Mouse (Mus musculus): ENCODE results near the gene Pex19. TPM values are rescaled to one million over a fixed set of nuclear protein-coding genes. Genes with fewer than 3 reads are reported as not detected.

Pex19 gene
- polyA plus RNA-seq, 1 experiment from 2014 or later, result 185 TPM

DNA sequence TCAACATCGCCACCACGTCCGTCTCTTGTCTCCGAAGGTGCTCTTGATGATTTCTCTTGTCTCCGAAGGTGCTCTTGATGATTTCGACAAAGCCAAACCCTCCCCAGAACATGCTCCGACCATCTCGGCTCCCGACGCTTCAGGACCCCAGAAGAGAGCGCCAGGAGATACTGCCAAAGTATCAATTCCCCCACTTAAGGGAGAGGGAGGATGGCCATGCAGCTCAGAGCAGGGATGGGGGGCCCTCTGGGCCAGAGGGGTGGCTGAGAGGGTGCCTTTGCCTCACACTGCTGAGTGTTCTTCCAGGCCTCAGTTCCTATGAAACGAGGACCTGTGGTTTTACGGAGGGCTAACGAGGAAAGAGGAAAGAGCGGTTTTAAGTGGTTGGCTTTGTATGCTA, 2.0 kb downstream of the Pex19 start:
- Histone ChIP-seq H3K4me1 (ENCODE audit: control insufficient read depth, insufficient read depth, low read length) (peaks cover 5% of the 10 kb centered on the region), H3K9ac (ENCODE audit: low read length) (no peak overlapping the region), H3K36me3 (ENCODE audit: control insufficient read depth, insufficient read depth, low read length) (peaks cover 25% of the 10 kb centered on the region), H3K27ac (ENCODE audit: low read depth, low read length) (no peak overlapping the region), H3K27me3 (ENCODE audit: control insufficient read depth, insufficient read depth, low read length) (no peaks in the 10 kb centered on the region), H3K4me3 (ENCODE audit: low read depth, low read length) (no peak overlapping the region), H3K9me3 (ENCODE audit: control insufficient read depth, low read length) (no peaks in the 10 kb centered on the region), H3K4me2 (ENCODE audit: low read depth) (no peak overlapping the region)
- DNase-seq (ENCODE audit: low spot score) (no peak), ATAC-seq (ENCODE audit: insufficient read depth, low FRiP score, low TSS enrichment) (no peak)
- WGBS, result 95% methylated on average over 15 of the region's 15 CpGs

DNA sequence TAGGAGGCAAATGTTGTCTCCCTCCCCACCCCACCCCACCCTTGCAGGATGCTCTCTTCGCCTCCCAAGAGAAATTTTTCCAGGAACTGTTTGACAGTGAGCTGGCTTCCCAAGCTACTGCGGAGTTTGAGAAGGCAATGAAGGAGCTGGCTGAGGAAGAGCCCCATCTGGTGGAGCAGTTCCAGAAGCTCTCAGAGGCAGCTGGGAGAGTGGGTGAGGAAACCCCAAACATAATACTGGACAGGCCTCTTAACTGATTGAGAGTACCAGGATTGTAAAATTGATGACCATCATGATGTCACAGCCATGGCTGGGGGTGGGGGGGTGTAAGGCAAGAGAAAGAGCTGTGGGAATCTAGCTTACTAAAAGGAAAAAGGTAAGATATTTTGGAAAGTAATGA, 2.6 kb downstream of the Pex19 start:
- H3K27me3 ChIP-seq (ENCODE audit: control insufficient read depth, insufficient read depth, low read length), result no peaks in the 10 kb centered on the region
- H3K4me2 ChIP-seq (ENCODE audit: low read depth), result no peak overlapping the region
- 74% methylated on average over 2 of the region's 2 CpGs for WGBS
- ATAC-seq (ENCODE audit: insufficient read depth, low FRiP score, low TSS enrichment) (no peak), DNase-seq (ENCODE audit: low spot score) (peak; percentile 25)
- peaks cover 5% of the 10 kb centered on the region for H3K4me1 ChIP-seq (ENCODE audit: control insufficient read depth, insufficient read depth, low read length)
- no peak overlapping the region for H3K4me3 ChIP-seq (ENCODE audit: low read depth, low read length)
- H3K9me3 ChIP-seq (ENCODE audit: control insufficient read depth, low read length), result no peaks in the 10 kb centered on the region
- H3K27ac ChIP-seq (ENCODE audit: low read depth, low read length), result no peak overlapping the region
- H3K36me3 ChIP-seq (ENCODE audit: control insufficient read depth, insufficient read depth, low read length), result peaks cover 27% of the 10 kb centered on the region
- no peak overlapping the region for H3K9ac ChIP-seq (ENCODE audit: low read length)

DNA sequence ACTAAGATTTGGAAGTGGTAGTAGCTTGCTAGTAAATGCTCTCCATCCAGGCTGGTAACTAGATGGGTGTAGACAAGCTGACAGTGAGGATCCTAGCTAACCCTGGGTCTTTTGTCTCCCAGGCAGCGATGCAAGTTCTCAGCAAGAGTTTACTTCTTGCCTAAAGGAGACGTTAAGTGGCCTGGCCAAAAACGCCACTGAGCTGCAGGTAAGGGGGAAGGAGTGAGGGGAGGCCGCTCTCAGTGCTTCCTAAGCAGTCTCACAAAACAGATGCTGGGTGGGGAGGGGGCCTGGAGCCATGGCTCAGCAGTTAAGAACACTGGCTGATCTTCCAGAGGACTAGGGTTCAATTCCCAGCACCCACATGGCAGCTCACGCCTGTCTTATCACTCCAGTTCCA, 3.2 kb downstream of the Pex19 start:
- DNase-seq (ENCODE audit: low spot score), result no peak

DNA sequence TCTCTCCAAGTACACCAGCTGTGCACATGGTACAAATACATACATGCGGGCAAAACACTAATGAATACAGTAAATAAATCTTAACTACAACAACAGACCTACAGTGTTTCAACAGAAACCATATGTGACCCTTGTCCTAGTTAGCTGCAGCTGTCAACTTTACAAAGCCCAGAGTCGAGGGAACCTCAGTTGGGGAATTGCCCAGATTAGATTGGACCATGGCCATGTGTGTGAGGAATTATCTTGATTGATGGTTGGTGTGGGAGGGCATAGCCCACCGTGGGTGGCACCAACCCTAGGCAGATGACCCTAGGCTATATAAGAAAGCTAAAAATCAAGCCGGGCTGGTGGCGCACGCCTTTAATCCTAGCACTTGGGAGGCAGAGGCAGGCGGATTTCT, 5.8 kb downstream of the Pex19 start:
- no peak overlapping the region for H3K4me2 ChIP-seq (ENCODE audit: low read depth)
- ATAC-seq (ENCODE audit: insufficient read depth, low FRiP score, low TSS enrichment) (no peak), DNase-seq (ENCODE audit: low spot score) (no peak)
- H3K9me3 ChIP-seq (ENCODE audit: control insufficient read depth, low read length), result no peaks in the 10 kb centered on the region
- 86% methylated on average over 7 of the region's 7 CpGs for WGBS
- no peak overlapping the region for H3K9ac ChIP-seq (ENCODE audit: low read length)
- H3K36me3 ChIP-seq (ENCODE audit: control insufficient read depth, insufficient read depth, low read length), result peaks cover 35% of the 10 kb centered on the region
- H3K27ac ChIP-seq (ENCODE audit: low read depth, low read length), result no peak overlapping the region
- H3K4me1 ChIP-seq (ENCODE audit: control insufficient read depth, insufficient read depth, low read length), result peaks cover 5% of the 10 kb centered on the region
- no peak overlapping the region for H3K4me3 ChIP-seq (ENCODE audit: low read depth, low read length)
- H3K27me3 ChIP-seq (ENCODE audit: control insufficient read depth, insufficient read depth, low read length), result no peaks in the 10 kb centered on the region

More for the DNA sequence above, 3.2 kb downstream of the Pex19 start:
- Histone ChIP-seq H3K9ac (ENCODE audit: low read length) (no peak overlapping the region), H3K4me1 (ENCODE audit: control insufficient read depth, insufficient read depth, low read length) (peaks cover 5% of the 10 kb centered on the region), H3K27ac (ENCODE audit: low read depth, low read length) (no peak overlapping the region), H3K36me3 (ENCODE audit: control insufficient read depth, insufficient read depth, low read length) (peaks cover 32% of the 10 kb centered on the region), H3K4me2 (ENCODE audit: low read depth) (no peak overlapping the region), H3K9me3 (ENCODE audit: control insufficient read depth, low read length) (no peaks in the 10 kb centered on the region), H3K27me3 (ENCODE audit: control insufficient read depth, insufficient read depth, low read length) (no peaks in the 10 kb centered on the region), H3K4me3 (ENCODE audit: low read depth, low read length) (no peak overlapping the region)
- WGBS, result 95% methylated on average over 5 of the region's 5 CpGs
- no peak for ATAC-seq (ENCODE audit: insufficient read depth, low FRiP score, low TSS enrichment)

DNA sequence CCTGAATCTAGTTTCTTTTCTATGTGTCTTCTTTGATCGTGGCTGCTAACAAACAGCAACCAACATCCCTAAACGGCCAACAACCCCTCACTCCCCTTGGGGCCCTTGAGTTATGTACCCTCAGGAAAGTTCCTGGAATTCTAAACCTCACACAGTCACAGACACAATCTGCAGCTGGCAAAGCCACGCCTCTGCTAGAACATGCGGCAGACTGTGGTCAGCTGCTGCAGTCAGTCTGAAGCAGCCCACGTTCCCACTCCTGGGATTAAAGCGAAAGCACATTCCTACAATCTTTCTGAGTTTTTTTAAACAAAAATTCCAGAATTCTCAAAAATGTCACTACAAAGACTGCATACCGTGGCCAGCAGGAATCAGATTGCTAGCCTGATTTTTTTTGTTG, 7.0 kb downstream of the Pex19 start:
- DNase-seq (ENCODE audit: low spot score), result no peak
- no peak overlapping the region for H3K4me2 ChIP-seq (ENCODE audit: low read depth)
- 89% methylated on average over 7 of the region's 7 CpGs for WGBS
- no peaks in the 10 kb centered on the region for H3K27me3 ChIP-seq (ENCODE audit: control insufficient read depth, insufficient read depth, low read length)
- no peak overlapping the region for H3K9ac ChIP-seq (ENCODE audit: low read length)
- H3K36me3 ChIP-seq (ENCODE audit: control insufficient read depth, insufficient read depth, low read length), result peaks cover 35% of the 10 kb centered on the region
- no peaks in the 10 kb centered on the region for H3K4me1 ChIP-seq (ENCODE audit: control insufficient read depth, insufficient read depth, low read length)
- H3K27ac ChIP-seq (ENCODE audit: low read depth, low read length), result no peak overlapping the region
- H3K9me3 ChIP-seq (ENCODE audit: control insufficient read depth, low read length), result no peaks in the 10 kb centered on the region
- ATAC-seq (ENCODE audit: insufficient read depth, low FRiP score, low TSS enrichment), result no peak
- H3K4me3 ChIP-seq (ENCODE audit: low read depth, low read length), result no peak overlapping the region

DNA sequence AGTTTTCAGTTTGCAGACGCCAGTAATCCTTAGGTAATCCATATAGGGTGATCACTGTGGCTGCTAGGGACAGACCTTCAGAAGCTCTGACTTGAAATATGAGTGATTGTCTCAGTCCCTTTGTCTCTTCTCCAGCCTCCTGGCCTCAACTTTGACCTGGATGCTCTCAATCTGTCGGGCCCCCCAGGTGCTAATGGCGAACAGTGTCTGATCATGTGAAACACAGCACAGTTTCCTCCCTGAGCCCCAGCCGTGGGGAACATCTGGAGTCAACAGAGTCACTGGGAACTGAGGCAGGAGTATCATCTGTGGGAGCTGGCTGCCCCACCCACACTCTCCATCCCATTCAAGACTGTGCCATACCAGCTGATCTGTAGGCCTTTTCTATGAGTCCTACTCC, 7.5 kb downstream of the Pex19 start:
- H3K4me3 ChIP-seq (ENCODE audit: low read depth, low read length), result no peak overlapping the region
- H3K27ac ChIP-seq (ENCODE audit: low read depth, low read length), result no peak overlapping the region
- 84% methylated on average over 4 of the region's 4 CpGs for WGBS
- no peaks in the 10 kb centered on the region for H3K4me1 ChIP-seq (ENCODE audit: control insufficient read depth, insufficient read depth, low read length)
- H3K4me2 ChIP-seq (ENCODE audit: low read depth), result no peak overlapping the region
- no peak overlapping the region for H3K9ac ChIP-seq (ENCODE audit: low read length)
- no peaks in the 10 kb centered on the region for H3K9me3 ChIP-seq (ENCODE audit: control insufficient read depth, low read length)
- ATAC-seq (ENCODE audit: insufficient read depth, low FRiP score, low TSS enrichment) (no peak), DNase-seq (ENCODE audit: low spot score) (no peak)
- no peaks in the 10 kb centered on the region for H3K27me3 ChIP-seq (ENCODE audit: control insufficient read depth, insufficient read depth, low read length)
- peaks cover 35% of the 10 kb centered on the region for H3K36me3 ChIP-seq (ENCODE audit: control insufficient read depth, insufficient read depth, low read length)

DNA sequence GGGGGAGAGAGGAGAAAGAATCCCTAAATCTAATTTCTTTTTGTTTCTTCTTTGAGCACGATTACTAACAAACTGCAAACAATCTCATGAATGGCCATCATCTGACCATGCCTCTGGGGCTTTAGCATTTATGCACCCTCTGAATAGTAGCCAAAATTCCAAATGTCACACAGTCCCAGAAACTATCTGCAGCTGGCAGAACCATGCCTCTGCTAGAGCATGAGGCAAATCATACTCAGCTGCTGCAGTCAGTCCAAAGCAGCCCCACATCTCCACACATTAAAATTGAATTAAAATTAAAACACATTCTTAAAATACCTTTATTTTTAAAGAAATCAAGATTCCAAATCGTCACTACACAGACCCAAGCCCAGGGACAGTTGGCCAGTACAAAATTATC, 13.6 kb downstream of the Pex19 start:
- ATAC-seq (ENCODE audit: insufficient read depth, low FRiP score, low TSS enrichment) (no peak), DNase-seq (ENCODE audit: low spot score) (no peak)
- H3K27ac ChIP-seq (ENCODE audit: low read depth, low read length), result no peak overlapping the region
- no peaks in the 10 kb centered on the region for H3K4me1 ChIP-seq (ENCODE audit: control insufficient read depth, insufficient read depth, low read length)
- H3K4me2 ChIP-seq (ENCODE audit: low read depth), result no peak overlapping the region
- 93% methylated on average over 2 of the region's 2 CpGs for WGBS
- no peak overlapping the region for H3K4me3 ChIP-seq (ENCODE audit: low read depth, low read length)
- no peak overlapping the region for H3K9ac ChIP-seq (ENCODE audit: low read length)
- H3K36me3 ChIP-seq (ENCODE audit: control insufficient read depth, insufficient read depth, low read length), result 0 out of 2 replicates have a peak, but pooled peaks cover 3% of the 10 kb centered on the region
- H3K9me3 ChIP-seq (ENCODE audit: control insufficient read depth, low read length), result no peaks in the 10 kb centered on the region
- H3K27me3 ChIP-seq (ENCODE audit: control insufficient read depth, insufficient read depth, low read length), result no peaks in the 10 kb centered on the region

DNA sequence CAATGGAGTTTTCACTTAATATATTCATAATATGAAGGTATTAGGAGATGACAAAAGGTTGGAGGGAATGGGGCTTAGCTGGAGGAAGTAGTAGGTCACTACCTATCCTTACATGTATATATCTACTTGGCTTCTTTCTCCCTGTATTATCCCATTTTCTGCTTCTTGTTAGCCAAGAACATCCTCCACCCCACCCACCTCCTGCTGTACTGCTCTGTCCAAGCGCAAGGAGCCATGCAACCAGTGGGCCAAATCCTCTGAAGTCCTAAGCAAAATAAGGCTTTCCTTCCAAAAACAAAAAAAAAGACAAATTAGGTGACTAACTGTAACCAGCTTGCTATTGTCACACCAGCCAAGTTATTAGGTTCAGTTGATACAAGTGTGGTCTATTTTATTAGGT, 14.3 kb downstream of the Pex19 start:
- H3K4me3 ChIP-seq (ENCODE audit: low read depth, low read length), result no peak overlapping the region
- H3K4me1 ChIP-seq (ENCODE audit: control insufficient read depth, insufficient read depth, low read length), result no peaks in the 10 kb centered on the region
- H3K9me3 ChIP-seq (ENCODE audit: control insufficient read depth, low read length), result no peaks in the 10 kb centered on the region
- no peak overlapping the region for H3K4me2 ChIP-seq (ENCODE audit: low read depth)
- H3K27ac ChIP-seq (ENCODE audit: low read depth, low read length), result no peak overlapping the region
- 0 out of 2 replicates have a peak, but pooled peaks cover under 1% of the 10 kb centered on the region for H3K36me3 ChIP-seq (ENCODE audit: control insufficient read depth, insufficient read depth, low read length)
- DNase-seq (ENCODE audit: low spot score) (no peak), ATAC-seq (ENCODE audit: insufficient read depth, low FRiP score, low TSS enrichment) (no peak)
- 85% methylated on average over 1 of the region's 1 CpGs for WGBS
- H3K27me3 ChIP-seq (ENCODE audit: control insufficient read depth, insufficient read depth, low read length), result no peaks in the 10 kb centered on the region
- H3K9ac ChIP-seq (ENCODE audit: low read length), result no peak overlapping the region

DNA sequence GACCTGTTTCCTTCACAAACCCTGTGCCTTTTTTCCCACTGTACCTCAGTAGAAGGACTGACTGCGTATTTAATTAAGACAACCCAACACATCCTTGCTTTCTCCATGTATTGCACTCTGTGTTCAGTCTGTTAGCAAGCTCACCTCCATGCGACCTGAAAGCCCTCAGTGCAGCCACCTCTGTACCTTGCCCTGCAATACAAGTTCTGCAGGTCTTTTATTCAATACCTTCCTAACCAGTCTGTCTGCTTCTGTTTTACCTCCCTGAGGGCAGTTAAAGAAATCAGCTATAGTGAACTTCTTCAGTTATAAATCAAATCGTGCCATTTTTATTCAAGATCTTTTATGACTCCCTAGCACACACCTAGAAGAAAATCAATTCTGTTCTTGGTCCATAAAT, 15.0 kb downstream of the Pex19 start:
- Histone ChIP-seq H3K9ac (ENCODE audit: low read length) (no peak overlapping the region), H3K27me3 (ENCODE audit: control insufficient read depth, insufficient read depth, low read length) (no peaks in the 10 kb centered on the region), H3K36me3 (ENCODE audit: control insufficient read depth, insufficient read depth, low read length) (no peaks in the 10 kb centered on the region), H3K4me1 (ENCODE audit: control insufficient read depth, insufficient read depth, low read length) (no peaks in the 10 kb centered on the region), H3K4me2 (ENCODE audit: low read depth) (no peak overlapping the region), H3K27ac (ENCODE audit: low read depth, low read length) (no peak overlapping the region), H3K4me3 (ENCODE audit: low read depth, low read length) (no peak overlapping the region), H3K9me3 (ENCODE audit: control insufficient read depth, low read length) (no peaks in the 10 kb centered on the region)
- no peak for DNase-seq (ENCODE audit: low spot score)
- ATAC-seq (ENCODE audit: insufficient read depth, low FRiP score, low TSS enrichment), result no peak
- 78% methylated on average over 3 of the region's 3 CpGs for WGBS
